Mouse (Mus musculus): Measurements from ENCODE around the gene Slc1a7. TPM values are rescaled to one million over a fixed set of nuclear protein-coding genes. Genes with fewer than 3 reads are reported as not detected.
A peak's percentile ranks its signal among the peaks of the same experiment; 100 is the strongest.

The Slc1a7 gene
- polyA plus RNA-seq, 1 experiment from 2014 or later: not detected

GRCm38 (mm10) chr4:108018961-108019921 lies 51.1 kb downstream of the Slc1a7 start:
- 50% methylated on average over 13 of the region's 14 CpGs for WGBS
- ATAC-seq (ENCODE audit: low FRiP score): no peak
- no peaks in the 10 kb centered on the region for H3K9me3 ChIP-seq
- no peak overlapping the region for H3K4me3 ChIP-seq (replicated peaks)
- H3K4me2 ChIP-seq: no peak overlapping the region
- no peak overlapping the region for H3K27ac ChIP-seq
- H3K9ac ChIP-seq: no peak overlapping the region
- peaks cover 10% of the 10 kb centered on the region for H3K4me1 ChIP-seq
- H3K36me3 ChIP-seq (replicated peaks): no peaks in the 10 kb centered on the region
- H3K27me3 ChIP-seq: peaks cover 2% of the 10 kb centered on the region; the same call in 1 of the 2 replicates

GRCm38 (mm10) chr4:108020178-108020577 lies 52.0 kb downstream of the Slc1a7 start:
- H3K27ac ChIP-seq: no peak overlapping the region
- peaks cover 7% of the 10 kb centered on the region; the same call in 1 of the 2 replicates for H3K27me3 ChIP-seq
- no peak overlapping the region for H3K4me2 ChIP-seq
- no peak overlapping the region for H3K4me3 ChIP-seq (replicated peaks)
- H3K4me1 ChIP-seq: peaks cover 10% of the 10 kb centered on the region
- no peaks in the 10 kb centered on the region for H3K36me3 ChIP-seq (replicated peaks)
- 80% methylated on average over 6 of the region's 6 CpGs for WGBS
- no peaks in the 10 kb centered on the region for H3K9me3 ChIP-seq
- no peak overlapping the region for H3K9ac ChIP-seq
- ATAC-seq (ENCODE audit: low FRiP score): no peak

- 84% methylated on average over 4 of the region's 4 CpGs for WGBS
- Histone ChIP-seq H3K4me1 (peaks cover 15% of the 10 kb centered on the region), H3K27me3 (peaks cover 22% of the 10 kb centered on the region), H3K4me3 (replicated peaks) (no peak overlapping the region), H3K36me3 (replicated peaks) (no peaks in the 10 kb centered on the region), H3K27ac (no peak overlapping the region), H3K9ac (no peak overlapping the region), H3K4me2 (no peak overlapping the region), H3K9me3 (no peaks in the 10 kb centered on the region)
- ATAC-seq (ENCODE audit: low FRiP score): no peak
These were observed 55.1 kb downstream of the Slc1a7 start for GRCm38 (mm10) chr4:108023186-108023585.

GRCm38 (mm10) chr4:108024641-108025040 lies 56.5 kb downstream of the Slc1a7 start:
- whole genome bisulfite sequencing: 62% methylated on average over 5 of the region's 5 CpGs
- no peaks in the 10 kb centered on the region for H3K9me3 ChIP-seq

GRCm38 (mm10) chr4:108025269-108025668 lies 57.1 kb downstream of the Slc1a7 start:
- Histone ChIP-seq H3K9me3 (no peaks in the 10 kb centered on the region), H3K4me1 (peaks cover 6% of the 10 kb centered on the region), H3K9ac (no peak overlapping the region), H3K36me3 (replicated peaks) (no peaks in the 10 kb centered on the region), H3K4me2 (peak overlapping the region; percentile 37), H3K4me3 (replicated peaks) (no peak overlapping the region), H3K27ac (no peak overlapping the region), H3K27me3 (peaks cover 37% of the 10 kb centered on the region)
- WGBS: 5% methylated on average over 10 of the region's 10 CpGs
- ATAC-seq (ENCODE audit: low FRiP score): no peak

More at GRCm38 (mm10) chr4:108024641-108025040, 56.5 kb downstream of the Slc1a7 start:
- Histone ChIP-seq H3K9ac (no peak overlapping the region), H3K27me3 (peaks cover 31% of the 10 kb centered on the region), H3K4me3 (replicated peaks) (no peak overlapping the region), H3K4me2 (no peak overlapping the region), H3K27ac (no peak overlapping the region), H3K36me3 (replicated peaks) (no peaks in the 10 kb centered on the region), H3K4me1 (peaks cover 6% of the 10 kb centered on the region)
- ATAC-seq (ENCODE audit: low FRiP score): no peak

GRCm38 (mm10) chr4:108026193-108026592 lies 58.1 kb downstream of the Slc1a7 start:
- Histone ChIP-seq H3K36me3 (replicated peaks) (no peaks in the 10 kb centered on the region), H3K4me2 (no peak overlapping the region), H3K27ac (no peak overlapping the region), H3K9me3 (no peaks in the 10 kb centered on the region), H3K9ac (no peak overlapping the region), H3K27me3 (peaks cover 46% of the 10 kb centered on the region), H3K4me1 (peaks cover 11% of the 10 kb centered on the region), H3K4me3 (replicated peaks) (no peak overlapping the region)
- no peak for ATAC-seq (ENCODE audit: low FRiP score)
- 41% methylated on average over 3 of the region's 3 CpGs for WGBS

- Histone ChIP-seq H3K27me3 (peaks cover 73% of the 10 kb centered on the region), H3K4me2 (peak overlapping the region; percentile 100), H3K9ac (peak overlapping the region; percentile 55), H3K9me3 (no peaks in the 10 kb centered on the region), H3K27ac (no peak overlapping the region), H3K4me1 (peaks cover 16% of the 10 kb centered on the region), H3K4me3 (replicated peaks) (peak overlapping the region; percentile 64), H3K36me3 (replicated peaks) (no peaks in the 10 kb centered on the region)
- no peak for ATAC-seq (ENCODE audit: low FRiP score)
- 4% methylated on average over 22 of the region's 22 CpGs for WGBS
These were observed 62.9 kb downstream of the Slc1a7 start for GRCm38 (mm10) chr4:108030888-108031501.

- no peaks in the 10 kb centered on the region for H3K9me3 ChIP-seq
- peaks cover 68% of the 10 kb centered on the region for H3K27me3 ChIP-seq
- ATAC-seq (ENCODE audit: low FRiP score): peak; percentile 27; the same call in 1 of the 2 replicates
- WGBS: 1% methylated on average over 71 of the region's 86 CpGs
- no peak overlapping the region for H3K27ac ChIP-seq
- H3K4me2 ChIP-seq: peak overlapping the region; percentile 100
- peak overlapping the region; percentile 64 for H3K4me3 ChIP-seq (replicated peaks)
- H3K36me3 ChIP-seq (replicated peaks): no peaks in the 10 kb centered on the region
- H3K4me1 ChIP-seq: peaks cover 16% of the 10 kb centered on the region
- peak overlapping the region; percentile 55 for H3K9ac ChIP-seq
These were observed 63.6 kb downstream of the Slc1a7 start for GRCm38 (mm10) chr4:108031502-108032351.

- no peaks in the 10 kb centered on the region for H3K9me3 ChIP-seq
- peak overlapping the region; percentile 100 for H3K4me2 ChIP-seq
- H3K36me3 ChIP-seq (replicated peaks): no peaks in the 10 kb centered on the region
- H3K9ac ChIP-seq: peak overlapping the region; percentile 55; the same call in 1 of the 2 replicates
- peaks cover 16% of the 10 kb centered on the region for H3K4me1 ChIP-seq
- no peak for ATAC-seq (ENCODE audit: low FRiP score)
- peaks cover 63% of the 10 kb centered on the region for H3K27me3 ChIP-seq
- no peak overlapping the region for H3K27ac ChIP-seq
- peak overlapping the region; percentile 64 for H3K4me3 ChIP-seq (replicated peaks)
- 40% methylated on average over 11 of the region's 11 CpGs for WGBS
These were observed 64.3 kb downstream of the Slc1a7 start for GRCm38 (mm10) chr4:108032352-108032849.

GRCm38 (mm10) chr4:108033041-108033764 lies 65.1 kb downstream of the Slc1a7 start:
- H3K9me3 ChIP-seq: no peaks in the 10 kb centered on the region
- peaks cover 16% of the 10 kb centered on the region for H3K4me1 ChIP-seq
- H3K27me3 ChIP-seq: peaks cover 58% of the 10 kb centered on the region
- no peak overlapping the region for H3K4me3 ChIP-seq (replicated peaks)
- H3K9ac ChIP-seq: no peak overlapping the region
- no peak overlapping the region for H3K27ac ChIP-seq
- H3K36me3 ChIP-seq (replicated peaks): no peaks in the 10 kb centered on the region
- no peak overlapping the region for H3K4me2 ChIP-seq
- WGBS: 84% methylated on average over 8 of the region's 8 CpGs
- ATAC-seq (ENCODE audit: low FRiP score): no peak

GRCm38 (mm10) chr4:108037027-108037426 lies 68.9 kb downstream of the Slc1a7 start:
- ATAC-seq (ENCODE audit: low FRiP score): no peak
- Histone ChIP-seq H3K4me2 (no peak overlapping the region), H3K27me3 (peaks cover 26% of the 10 kb centered on the region), H3K36me3 (replicated peaks) (peaks cover 2% of the 10 kb centered on the region; the same call in 1 of the 2 replicates), H3K9ac (no peak overlapping the region), H3K9me3 (no peaks in the 10 kb centered on the region), H3K4me3 (replicated peaks) (no peak overlapping the region), H3K27ac (no peak overlapping the region), H3K4me1 (peaks cover 2% of the 10 kb centered on the region)
- WGBS: 74% methylated on average over 8 of the region's 8 CpGs

All from forebrain, embryonic 12.5 days (tissue).